Mouse (Mus musculus): ENCODE measurements at regions not wholly inside any gene's neighbourhood (a gene's known extent, or its start where the extent isn't known, plus 50 kb on each side); places are given as distances from the start of the nearest gene placed in this dataset.

- Histone ChIP-seq H3K4me1 (replicated peaks) (peaks cover 12% of the 10 kb centered on the region; the same call in 1 of the 2 replicates), H3K9ac (no peak overlapping the region), H3K4me3 (no peak overlapping the region), H3K27ac (replicated peaks) (no peak overlapping the region), H3K27me3 (no peaks in the 10 kb centered on the region), H3K4me2 (no peak overlapping the region), H3K36me3 (no peaks in the 10 kb centered on the region), H3K9me3 (no peaks in the 10 kb centered on the region)
- 84% methylated on average over 1 of the region's 1 CpGs for WGBS
- ATAC-seq (ENCODE audit: low read depth), result no peak
Measured at GRCm38 (mm10) chr9:74793394-74793793, 68.3 kb upstream of the Onecut1 start.

GRCm38 (mm10) chr9:74795994-74796393 lies 65.7 kb upstream of the Onecut1 start:
- Histone ChIP-seq H3K9me3 (no peaks in the 10 kb centered on the region), H3K27ac (replicated peaks) (no peak overlapping the region), H3K4me1 (replicated peaks) (peaks cover 12% of the 10 kb centered on the region; the same call in 1 of the 2 replicates), H3K4me2 (no peak overlapping the region), H3K27me3 (no peaks in the 10 kb centered on the region), H3K36me3 (no peaks in the 10 kb centered on the region), H3K4me3 (no peak overlapping the region), H3K9ac (no peak overlapping the region)
- WGBS, result 82% methylated on average over 4 of the region's 4 CpGs
- no peak for ATAC-seq (ENCODE audit: low read depth)

DNA sequence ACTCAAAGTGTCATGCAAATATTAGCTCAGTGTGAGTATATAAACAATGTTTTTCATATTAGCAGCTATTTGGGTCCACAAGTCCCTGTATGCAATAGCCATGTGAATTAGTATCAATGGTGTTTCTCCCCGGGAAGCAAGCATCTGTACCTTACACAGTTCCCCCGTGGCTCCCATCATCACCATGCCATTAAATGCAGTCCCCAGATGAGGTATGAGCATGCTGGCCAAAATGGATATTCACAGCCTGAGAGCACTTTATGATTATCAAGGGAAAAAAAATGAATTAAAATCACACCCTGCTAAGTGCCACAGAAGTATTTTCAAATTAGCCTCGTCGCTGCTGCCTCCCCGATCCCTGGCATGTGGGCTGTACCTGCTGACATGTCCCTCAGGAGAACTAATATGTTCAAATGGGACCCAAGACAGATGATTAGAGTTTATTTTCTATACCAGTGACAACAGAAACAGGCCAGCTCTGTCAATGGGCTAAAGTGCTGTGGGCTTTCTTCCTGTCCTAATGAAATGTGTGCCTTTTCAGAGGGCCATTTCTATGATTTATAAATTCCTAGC lies 64.4 kb upstream of the Onecut1 start:
- peak; percentile 71; the same call in 1 of the 2 replicates for ATAC-seq (ENCODE audit: low read depth)

DNA sequence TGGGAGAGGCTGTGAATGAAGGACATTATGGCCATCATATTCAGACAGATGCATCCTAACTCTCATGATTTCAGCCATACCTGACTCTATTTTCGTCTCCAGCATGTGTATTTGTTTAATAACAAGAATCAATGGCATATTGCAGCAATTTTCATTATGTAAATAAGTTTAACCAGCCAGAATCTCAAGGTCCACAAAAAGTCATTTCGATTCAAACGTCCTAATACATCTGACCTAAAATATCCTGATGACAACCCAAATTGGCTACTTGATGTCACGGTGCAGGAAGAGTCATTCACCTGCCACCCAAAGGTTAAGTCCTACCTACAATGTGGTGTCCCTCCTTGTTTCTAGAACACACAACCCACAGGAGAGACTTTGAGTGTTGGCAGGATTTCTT lies 60.6 kb upstream of the Onecut1 start:
- Histone ChIP-seq H3K9me3 (no peaks in the 10 kb centered on the region), H3K4me3 (no peak overlapping the region), H3K4me2 (no peak overlapping the region), H3K9ac (no peak overlapping the region), H3K4me1 (replicated peaks) (peaks cover 12% of the 10 kb centered on the region; the same call in 1 of the 2 replicates), H3K27me3 (no peaks in the 10 kb centered on the region), H3K27ac (replicated peaks) (no peak overlapping the region), H3K36me3 (no peaks in the 10 kb centered on the region)
- no peak for ATAC-seq (ENCODE audit: low read depth)
- 82% methylated on average over 4 of the region's 4 CpGs for WGBS

More for the DNA sequence above, 64.4 kb upstream of the Onecut1 start:
- H3K4me2 ChIP-seq, result no peak overlapping the region
- no peaks in the 10 kb centered on the region for H3K27me3 ChIP-seq
- no peak overlapping the region for H3K9ac ChIP-seq
- H3K27ac ChIP-seq (replicated peaks), result peak overlapping the region; percentile 61; the same call in 1 of the 2 replicates
- H3K36me3 ChIP-seq, result no peaks in the 10 kb centered on the region
- WGBS, result 37% methylated on average over 5 of the region's 5 CpGs
- H3K9me3 ChIP-seq, result no peaks in the 10 kb centered on the region
- H3K4me1 ChIP-seq (replicated peaks), result peaks cover 12% of the 10 kb centered on the region; the same call in 1 of the 2 replicates
- H3K4me3 ChIP-seq, result no peak overlapping the region

- no peak overlapping the region for H3K9ac ChIP-seq
- no peak overlapping the region; the same call in 1 of the 2 replicates for H3K27ac ChIP-seq (replicated peaks)
- H3K4me1 ChIP-seq (replicated peaks), result peaks cover 7% of the 10 kb centered on the region; the same call in 1 of the 2 replicates
- WGBS, result 28% methylated on average over 8 of the region's 8 CpGs
- no peak overlapping the region for H3K4me2 ChIP-seq
- ATAC-seq (ENCODE audit: low read depth), result no peak
- H3K27me3 ChIP-seq, result no peaks in the 10 kb centered on the region
- H3K36me3 ChIP-seq, result no peaks in the 10 kb centered on the region
- no peaks in the 10 kb centered on the region for H3K9me3 ChIP-seq
- no peak overlapping the region for H3K4me3 ChIP-seq
Measured at GRCm38 (mm10) chr9:74811437-74811836, 50.3 kb upstream of the Onecut1 start.

Measured in neural tube, embryonic 13.5 days (tissue).